Mouse (Mus musculus) forebrain, embryonic 15.5 days (tissue): ENCODE measurements around the gene Hmga2. TPM values are rescaled to one million over a fixed set of nuclear protein-coding genes. Genes with fewer than 3 reads are reported as not detected.

Experiments used
- ATAC-seq: fragments of 200-750 bp; cut with Nextera tagmentation; replicated peaks from 2 replicates; pipeline ENCODE4 v1.8.0; 2017; ENCODE audit warnings: mild to moderate bottlenecking, moderate TSS enrichment, moderate library complexity
- H3K27ac ChIP-seq: fragments of 300-500 bp; sonication (generic); replicated peaks from 2 replicates; pipeline ENCODE4 v1.5.1; 2015; ENCODE audit warnings: mild to moderate bottlenecking, inconsistent platforms
- H3K27me3 ChIP-seq: fragments of 300-500 bp; sonication (generic); 2 replicates; pipeline ENCODE4 v1.6.1; 2015; ENCODE audit warnings: inconsistent platforms
- H3K36me3 ChIP-seq: fragments of 300-500 bp; sonication (generic); 2 replicates; pipeline ENCODE4 v1.6.1; 2015; ENCODE audit warnings: mild to moderate bottlenecking, inconsistent platforms
- H3K4me1 ChIP-seq: fragments of 300-500 bp; sonication (generic); 2 replicates; pipeline ENCODE4 v1.6.1; 2015; ENCODE audit warnings: inconsistent platforms
- H3K4me2 ChIP-seq: fragments of 300-500 bp; sonication (generic); replicated peaks from 2 replicates; pipeline ENCODE4 v1.6.1; 2015; ENCODE audit warnings: mild to moderate bottlenecking, inconsistent platforms
- H3K4me3 ChIP-seq: fragments of 300-500 bp; sonication (generic); 2 replicates; pipeline ENCODE4 v1.5.1; 2015; ENCODE audit warnings: mild to moderate bottlenecking, inconsistent platforms
- H3K9ac ChIP-seq: fragments of 300-500 bp; sonication (generic); replicated peaks from 2 replicates; pipeline ENCODE4 v1.6.1; 2015; ENCODE audit warnings: mild to moderate bottlenecking, inconsistent platforms
- H3K9me3 ChIP-seq: fragments of 300-500 bp; sonication (generic); 2 replicates; pipeline ENCODE4 v1.6.1; 2016; ENCODE audit warnings: inconsistent platforms
- WGBS: fragments of 180-500 bp; shearing (Covaris S2); methylation state at CpG from one replicate; pipeline ENCODE4 v1.1.7; 2015; ENCODE audit warnings: mixed read lengths; 5-methylcytosine and 5-hydroxymethylcytosine counted together
- polyA plus RNA-seq: library from polyadenylated mRNA; unstranded; fragments of >200 nt; fragmentation: Nextera tagmentation; extraction: Ambion mirVana; gene quantifications from 2 replicates; pipeline ENCODE4 v1.2.1, GENCODE M21; 2015

Gene Hmga2
- polyA plus RNA-seq, 1 experiment from 2014 or later: 1.4 TPM

DNA sequence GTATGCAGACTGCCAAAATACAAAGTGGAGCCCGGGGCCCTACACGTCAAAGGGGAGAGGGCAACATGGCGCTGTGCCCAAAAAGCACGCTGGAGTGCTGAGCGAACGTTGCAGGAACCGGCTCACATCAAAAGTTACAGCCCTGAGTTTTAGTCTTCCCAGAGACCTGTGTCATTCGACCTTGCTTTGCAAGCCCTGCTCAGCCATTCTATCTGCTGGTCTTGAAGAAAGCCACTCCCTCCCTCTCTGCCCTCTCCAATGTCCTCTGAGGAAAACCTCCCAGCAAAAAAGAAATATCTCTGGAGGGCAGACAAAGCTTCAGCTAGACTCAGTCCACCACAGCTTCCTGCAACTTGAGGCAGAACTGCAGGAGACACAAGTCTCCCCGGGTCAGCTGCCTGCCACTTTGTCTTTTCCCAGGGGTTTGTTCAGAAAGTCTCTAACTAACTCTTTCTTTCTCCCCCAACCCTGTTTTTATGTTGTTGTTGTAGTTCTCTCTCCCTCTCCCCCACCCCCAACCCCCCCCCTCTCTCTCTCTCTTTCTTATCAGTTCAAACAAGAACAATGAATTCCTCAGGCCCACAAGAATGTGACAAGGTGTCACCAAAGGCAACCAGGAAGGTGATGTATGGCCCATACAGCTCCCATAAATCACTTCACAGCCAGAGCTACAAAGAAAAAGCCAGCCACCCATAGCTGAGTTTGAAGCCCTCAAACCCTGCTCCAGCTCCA lies 43.4 kb downstream of the Hmga2 start:
- H3K27ac ChIP-seq: no peak overlapping the region
- no peak overlapping the region for H3K4me3 ChIP-seq
- H3K4me2 ChIP-seq: no peak overlapping the region
- no peaks in the 10 kb centered on the region for H3K9me3 ChIP-seq
- H3K4me1 ChIP-seq: peaks cover 17% of the 10 kb centered on the region
- no peak overlapping the region for H3K9ac ChIP-seq
- WGBS: 35% methylated on average over 9 of the region's 9 CpGs
- 0 out of 2 replicates have a peak, but pooled peaks cover under 1% of the 10 kb centered on the region for H3K27me3 ChIP-seq
- H3K36me3 ChIP-seq: no peaks in the 10 kb centered on the region
- no peak for ATAC-seq

DNA sequence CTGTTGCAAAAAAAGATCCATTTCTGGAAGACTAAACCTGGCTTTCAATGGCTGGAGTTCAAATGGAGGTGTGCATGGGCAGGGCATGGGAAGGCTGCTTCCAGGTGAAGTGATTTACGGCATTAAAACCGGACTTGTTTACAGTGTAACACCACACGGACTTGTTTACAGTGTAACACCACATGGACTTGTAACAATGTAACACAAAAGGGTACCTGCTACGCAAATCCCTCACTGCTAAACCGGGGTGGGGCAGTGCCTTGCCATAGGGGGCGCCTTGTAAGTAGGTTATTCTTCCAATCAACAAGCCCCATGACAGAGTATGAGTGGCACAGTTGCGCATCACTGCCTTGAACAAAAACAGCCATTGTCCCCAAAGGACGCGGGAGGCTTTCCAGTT lies 44.2 kb downstream of the Hmga2 start:
- 0 out of 2 replicates have a peak, but pooled peaks cover 4% of the 10 kb centered on the region for H3K27me3 ChIP-seq
- H3K4me3 ChIP-seq: no peak overlapping the region
- no peaks in the 10 kb centered on the region for H3K36me3 ChIP-seq
- H3K4me1 ChIP-seq: peaks cover 21% of the 10 kb centered on the region
- H3K9me3 ChIP-seq: no peaks in the 10 kb centered on the region
- WGBS: 67% methylated on average over 9 of the region's 9 CpGs
- H3K4me2 ChIP-seq: no peak overlapping the region
- no peak overlapping the region for H3K27ac ChIP-seq
- no peak overlapping the region for H3K9ac ChIP-seq
- ATAC-seq: no peak

DNA sequence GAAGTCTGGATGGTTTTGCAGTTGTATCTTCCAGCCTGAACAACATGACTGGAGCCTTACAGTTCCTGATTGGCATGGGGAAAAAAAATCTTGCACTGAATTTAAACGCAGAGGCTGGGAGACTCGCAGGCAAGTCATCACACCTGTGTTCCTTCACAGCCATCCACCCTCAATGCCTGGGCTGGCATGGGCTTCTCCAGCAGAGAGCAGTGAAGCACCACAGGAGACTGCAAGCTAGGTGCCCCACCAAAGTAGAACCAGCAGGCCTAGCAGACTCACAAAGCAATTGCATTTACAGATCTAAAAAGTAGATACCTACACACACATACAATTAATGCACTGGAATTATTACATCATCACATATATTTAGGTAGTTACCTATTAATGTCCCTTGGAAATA lies 44.8 kb downstream of the Hmga2 start:
- H3K27ac ChIP-seq: no peak overlapping the region
- H3K9me3 ChIP-seq: no peaks in the 10 kb centered on the region
- no peak overlapping the region for H3K4me3 ChIP-seq
- no peak overlapping the region for H3K4me2 ChIP-seq
- H3K9ac ChIP-seq: no peak overlapping the region
- H3K27me3 ChIP-seq: 0 out of 2 replicates have a peak, but pooled peaks cover 4% of the 10 kb centered on the region
- 78% methylated on average over 2 of the region's 2 CpGs for WGBS
- H3K36me3 ChIP-seq: no peaks in the 10 kb centered on the region
- peaks cover 25% of the 10 kb centered on the region for H3K4me1 ChIP-seq
- ATAC-seq: no peak

GRCm38 (mm10) chr10:120430422-120430821 lies 45.8 kb downstream of the Hmga2 start:
- H3K4me1 ChIP-seq: peaks cover 30% of the 10 kb centered on the region
- ATAC-seq: no peak

GRCm38 (mm10) chr10:120429758-120430259 lies 46.5 kb downstream of the Hmga2 start:
- Histone ChIP-seq H3K4me3 (no peak overlapping the region), H3K27me3 (0 out of 2 replicates have a peak, but pooled peaks cover 4% of the 10 kb centered on the region), H3K27ac (no peak overlapping the region), H3K4me2 (no peak overlapping the region), H3K9me3 (no peaks in the 10 kb centered on the region), H3K36me3 (no peaks in the 10 kb centered on the region), H3K4me1 (peaks cover 30% of the 10 kb centered on the region), H3K9ac (no peak overlapping the region)
- 79% methylated on average over 5 of the region's 5 CpGs for WGBS
- no peak for ATAC-seq

More at GRCm38 (mm10) chr10:120430422-120430821, 45.8 kb downstream of the Hmga2 start:
- no peaks in the 10 kb centered on the region for H3K9me3 ChIP-seq
- WGBS: 75% methylated on average over 7 of the region's 7 CpGs
- H3K9ac ChIP-seq: no peak overlapping the region
- H3K4me2 ChIP-seq: no peak overlapping the region
- H3K36me3 ChIP-seq: no peaks in the 10 kb centered on the region
- 0 out of 2 replicates have a peak, but pooled peaks cover 4% of the 10 kb centered on the region for H3K27me3 ChIP-seq
- H3K4me3 ChIP-seq: no peak overlapping the region
- H3K27ac ChIP-seq: no peak overlapping the region

GRCm38 (mm10) chr10:120429199-120429551 lies 47.1 kb downstream of the Hmga2 start:
- H3K4me2 ChIP-seq: peak overlapping the region; percentile 44
- 56% methylated on average over 10 of the region's 10 CpGs for WGBS
- no peak for ATAC-seq
- H3K9me3 ChIP-seq: no peaks in the 10 kb centered on the region
- peaks cover 5% of the 10 kb centered on the region; the same call in 1 of the 2 replicates for H3K27me3 ChIP-seq
- H3K4me3 ChIP-seq: no peak overlapping the region; the same call in 1 of the 2 replicates
- no peak overlapping the region for H3K27ac ChIP-seq
- H3K36me3 ChIP-seq: no peaks in the 10 kb centered on the region
- peaks cover 30% of the 10 kb centered on the region for H3K4me1 ChIP-seq
- H3K9ac ChIP-seq: no peak overlapping the region

DNA sequence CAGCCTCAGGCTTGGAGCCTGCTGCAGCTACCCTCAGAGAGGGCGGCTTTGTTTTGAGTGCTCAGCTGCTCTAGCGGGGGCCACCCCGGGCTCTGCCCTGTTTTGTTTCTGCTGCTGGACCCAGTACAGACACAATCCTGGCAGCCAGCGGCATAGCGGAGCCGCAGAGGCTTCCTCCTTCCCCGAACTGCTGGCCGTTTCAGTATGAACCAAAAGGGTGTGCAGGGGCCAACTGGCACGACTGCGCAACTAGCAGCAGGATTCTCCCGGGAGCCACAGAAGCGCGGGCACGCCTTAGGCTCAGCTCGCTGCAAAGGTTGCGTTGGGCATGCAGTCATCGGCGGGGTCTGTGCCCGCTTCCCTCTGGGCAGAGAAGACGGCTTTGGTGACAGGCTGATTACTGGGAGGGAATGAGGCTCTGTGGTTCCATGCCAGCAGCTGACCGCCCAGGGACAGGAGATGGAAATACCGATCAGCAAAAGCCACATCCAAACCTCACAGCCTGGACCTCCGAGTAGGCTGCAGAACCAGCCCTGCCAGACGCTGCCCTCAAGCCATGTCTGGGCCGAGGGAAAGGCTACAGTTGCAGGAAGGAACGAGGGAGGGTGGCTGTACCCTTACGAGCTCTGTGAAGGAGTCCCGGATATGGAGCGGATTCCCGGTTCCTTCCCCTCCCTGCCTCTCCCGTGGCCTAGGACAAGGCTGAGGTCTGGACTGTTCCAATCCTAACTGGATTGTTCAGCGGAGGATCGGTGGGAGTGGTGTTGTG lies 47.7 kb downstream of the Hmga2 start:
- Histone ChIP-seq H3K36me3 (no peaks in the 10 kb centered on the region), H3K4me2 (peak overlapping the region; percentile 44), H3K27me3 (peaks cover 11% of the 10 kb centered on the region; the same call in 1 of the 2 replicates), H3K4me3 (peak overlapping the region; percentile 23), H3K27ac (no peak overlapping the region), H3K9me3 (no peaks in the 10 kb centered on the region), H3K4me1 (peaks cover 30% of the 10 kb centered on the region), H3K9ac (peak overlapping the region; percentile 20; the same call in 1 of the 2 replicates)
- peak; percentile 77 for ATAC-seq
- 40% methylated on average over 33 of the region's 33 CpGs for WGBS

GRCm38 (mm10) chr10:120426086-120426610 lies 50.1 kb downstream of the Hmga2 start:
- no peak for ATAC-seq
- H3K4me3 ChIP-seq: no peak overlapping the region
- no peaks in the 10 kb centered on the region for H3K9me3 ChIP-seq
- H3K9ac ChIP-seq: no peak overlapping the region
- H3K36me3 ChIP-seq: no peaks in the 10 kb centered on the region
- H3K4me1 ChIP-seq: peaks cover 45% of the 10 kb centered on the region
- H3K27me3 ChIP-seq: peaks cover 15% of the 10 kb centered on the region; the same call in 1 of the 2 replicates
- H3K4me2 ChIP-seq: no peak overlapping the region
- no peak overlapping the region for H3K27ac ChIP-seq
- WGBS: 48% methylated on average over 14 of the region's 14 CpGs

DNA sequence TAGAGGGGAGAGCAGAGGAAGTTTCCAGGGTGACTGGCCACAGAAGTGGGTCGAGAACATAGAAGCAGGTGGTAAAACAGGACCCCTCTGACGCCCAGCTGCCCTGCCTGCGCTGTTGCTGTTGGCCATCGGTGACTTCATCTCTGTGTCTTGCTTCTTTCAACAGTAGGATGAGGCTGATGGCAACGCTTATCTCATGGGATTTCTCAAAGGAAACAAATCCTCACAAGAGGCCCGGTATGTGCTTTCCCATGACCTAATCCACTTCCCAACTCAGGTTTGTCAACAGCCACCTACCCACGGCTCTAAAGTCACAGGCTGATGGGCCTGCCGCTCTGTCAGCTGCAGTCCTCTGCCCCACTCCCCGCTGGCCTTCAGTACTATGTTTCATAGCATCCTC lies 52.3 kb downstream of the Hmga2 start:
- no peak overlapping the region for H3K4me3 ChIP-seq
- H3K9ac ChIP-seq: no peak overlapping the region
- peaks cover 28% of the 10 kb centered on the region; the same call in 1 of the 2 replicates for H3K27me3 ChIP-seq
- H3K36me3 ChIP-seq: no peaks in the 10 kb centered on the region
- no peak for ATAC-seq
- H3K4me1 ChIP-seq: peaks cover 42% of the 10 kb centered on the region
- no peak overlapping the region for H3K4me2 ChIP-seq
- H3K27ac ChIP-seq: no peak overlapping the region
- WGBS: 79% methylated on average over 9 of the region's 9 CpGs
- H3K9me3 ChIP-seq: no peaks in the 10 kb centered on the region

- no peak overlapping the region for H3K4me3 ChIP-seq
- H3K36me3 ChIP-seq: no peaks in the 10 kb centered on the region
- no peak overlapping the region for H3K27ac ChIP-seq
- 66% methylated on average over 7 of the region's 7 CpGs for WGBS
- peaks cover 42% of the 10 kb centered on the region for H3K4me1 ChIP-seq
- H3K4me2 ChIP-seq: no peak overlapping the region
- no peak for ATAC-seq
- no peaks in the 10 kb centered on the region for H3K9me3 ChIP-seq
- peaks cover 31% of the 10 kb centered on the region; the same call in 1 of the 2 replicates for H3K27me3 ChIP-seq
- no peak overlapping the region for H3K9ac ChIP-seq
These were observed 53.0 kb downstream of the Hmga2 start for GRCm38 (mm10) chr10:120423256-120423655.

GRCm38 (mm10) chr10:120422820-120423219 lies 53.4 kb downstream of the Hmga2 start:
- Histone ChIP-seq H3K9me3 (no peaks in the 10 kb centered on the region), H3K27ac (no peak overlapping the region), H3K9ac (no peak overlapping the region), H3K27me3 (peaks cover 30% of the 10 kb centered on the region; the same call in 1 of the 2 replicates), H3K4me2 (no peak overlapping the region), H3K36me3 (no peaks in the 10 kb centered on the region), H3K4me3 (no peak overlapping the region), H3K4me1 (peaks cover 42% of the 10 kb centered on the region)
- no peak for ATAC-seq
- WGBS: 39% methylated on average over 4 of the region's 4 CpGs

GRCm38 (mm10) chr10:120422050-120422449 lies 54.2 kb downstream of the Hmga2 start:
- Histone ChIP-seq H3K36me3 (no peaks in the 10 kb centered on the region), H3K4me2 (peak overlapping the region; percentile 22), H3K4me3 (no peak overlapping the region), H3K4me1 (peaks cover 47% of the 10 kb centered on the region), H3K9ac (no peak overlapping the region), H3K9me3 (no peaks in the 10 kb centered on the region), H3K27ac (no peak overlapping the region), H3K27me3 (peaks cover 27% of the 10 kb centered on the region; the same call in 1 of the 2 replicates)
- ATAC-seq: peak; percentile 94
- 19% methylated on average over 10 of the region's 10 CpGs for WGBS
